Mouse (Mus musculus) liver, postnatal 0 days (tissue): ENCODE measurements at regions not wholly inside any gene's neighbourhood (a gene's known extent, or its start where the extent isn't known, plus 50 kb on each side); places are given as distances from the start of the nearest gene placed in this dataset.

Experiments used
- ATAC-seq: fragments of 200-750 bp; cut with Nextera tagmentation; 2 replicates; pipeline ENCODE4 v1.8.0; 2017; ENCODE audit warnings: mild to moderate bottlenecking, moderate library complexity
- DNase-seq: peaks from one replicate; pipeline ENCODE4 v3.0.0-alpha.2; 2016
- H3K27ac ChIP-seq: fragments of 300-500 bp; sonication (generic); 2 replicates; pipeline ENCODE4 v1.5.1; 2014; ENCODE audit warnings: antibody characterized with exemption, moderate library complexity, mild to moderate bottlenecking, low read depth
- H3K27me3 ChIP-seq: fragments of 300-500 bp; sonication (generic); 2 replicates; pipeline ENCODE4 v1.6.1; 2014; ENCODE audit warnings: low read length, control low read depth, mixed read lengths; ENCODE audit not compliant: insufficient read depth
- H3K36me3 ChIP-seq: fragments of 300-500 bp; sonication (generic); replicated peaks from 2 replicates; pipeline ENCODE4 v1.6.1; 2014; ENCODE audit warnings: mild to moderate bottlenecking, control low read depth, low read length, moderate library complexity, mixed read lengths; ENCODE audit not compliant: insufficient read depth
- H3K4me1 ChIP-seq: fragments of 300-500 bp; sonication (generic); 2 replicates; pipeline ENCODE4 v1.6.1; 2014; ENCODE audit warnings: antibody characterized with exemption, mild to moderate bottlenecking, control low read depth; ENCODE audit not compliant: insufficient read depth
- H3K4me2 ChIP-seq: fragments of 300-500 bp; sonication (generic); 2 replicates; pipeline ENCODE4 v1.6.1; 2014; ENCODE audit warnings: low read depth, mild to moderate bottlenecking, low read length, moderate library complexity, mixed read lengths
- H3K4me3 ChIP-seq: fragments of 300-500 bp; sonication (generic); 2 replicates; pipeline ENCODE4 v1.5.1; 2014; ENCODE audit warnings: low read depth, low read length
- H3K9ac ChIP-seq: fragments of 300-500 bp; sonication (generic); replicated peaks from 2 replicates; pipeline ENCODE4 v1.6.1; 2014; ENCODE audit warnings: mild to moderate bottlenecking, moderate library complexity
- H3K9me3 ChIP-seq: fragments of 300-500 bp; sonication (generic); 2 replicates; pipeline ENCODE4 v1.6.1; 2016; ENCODE audit warnings: mild to moderate bottlenecking, control low read depth, low read length, mixed read lengths
- CTCF ChIP-seq: sonication (generic); IDR thresholded peaks from 2 replicates; pipeline ENCODE4 v1.5.1; 2016; ENCODE audit warnings: antibody characterized with exemption, low read depth
- EP300 ChIP-seq: IDR thresholded peaks from 2 replicates; pipeline ENCODE4 v1.6.1; 2016; ENCODE audit warnings: antibody characterized with exemption, low read depth, mild to moderate bottlenecking
- WGBS: fragments of 180-500 bp; shearing (Covaris S2); extraction: QIAGEN DNeasy Blood & Tissue Kit; methylation state at CpG from one replicate; pipeline ENCODE4 v1.1.7; 2014; ENCODE audit not compliant: insufficient replicate concordance; 5-methylcytosine and 5-hydroxymethylcytosine counted together

GRCm38 (mm10) chr9:87431523-87431922, 176.2 kb upstream of the Cep162 start:
- whole genome bisulfite sequencing: 72% methylated on average over 7 of the region's 7 CpGs
- no peak for ATAC-seq
- TF ChIP-seq CTCF: no peak
- no peak for TF ChIP-seq EP300

GRCm38 (mm10) chr9:87425201-87425600, 169.9 kb upstream of the Cep162 start:
- no peaks in the 10 kb centered on the region for H3K4me1 ChIP-seq
- H3K27me3 ChIP-seq: no peaks in the 10 kb centered on the region; the same call in 1 of the 2 replicates
- no peaks in the 10 kb centered on the region for H3K36me3 ChIP-seq
- no peak overlapping the region for H3K4me2 ChIP-seq
- no peak overlapping the region for H3K9ac ChIP-seq
- peak; percentile 59 for TF ChIP-seq CTCF
- TF ChIP-seq EP300: no peak
- no peaks in the 10 kb centered on the region for H3K9me3 ChIP-seq
- no peak overlapping the region for H3K27ac ChIP-seq
- ATAC-seq (no peak), DNase-seq (peak; percentile 16)
- no peak overlapping the region for H3K4me3 ChIP-seq
- 50% methylated on average over 4 of the region's 4 CpGs for whole genome bisulfite sequencing

More at GRCm38 (mm10) chr9:87431523-87431922, 176.2 kb upstream of the Cep162 start:
- H3K27ac ChIP-seq: no peak overlapping the region
- H3K4me3 ChIP-seq: no peak overlapping the region
- H3K36me3 ChIP-seq: no peaks in the 10 kb centered on the region
- no peak overlapping the region for H3K9ac ChIP-seq
- H3K4me1 ChIP-seq: no peaks in the 10 kb centered on the region
- DNase-seq: no peak
- H3K9me3 ChIP-seq: no peaks in the 10 kb centered on the region
- H3K4me2 ChIP-seq: no peak overlapping the region
- no peaks in the 10 kb centered on the region for H3K27me3 ChIP-seq

GRCm38 (mm10) chr9:87421175-87421574, 165.8 kb upstream of the Cep162 start:
- no peak overlapping the region for H3K4me2 ChIP-seq
- no peak for ATAC-seq
- no peak overlapping the region for H3K27ac ChIP-seq
- H3K36me3 ChIP-seq: no peaks in the 10 kb centered on the region
- H3K27me3 ChIP-seq: no peaks in the 10 kb centered on the region; the same call in 1 of the 2 replicates
- no peak overlapping the region for H3K4me3 ChIP-seq
- H3K9ac ChIP-seq: no peak overlapping the region
- WGBS: 53% methylated on average over 8 of the region's 8 CpGs
- H3K9me3 ChIP-seq: no peaks in the 10 kb centered on the region
- H3K4me1 ChIP-seq: no peaks in the 10 kb centered on the region
- no peak for TF ChIP-seq CTCF
- TF ChIP-seq EP300: no peak
- DNase-seq: no peak

GRCm38 (mm10) chr9:87419376-87419775, 164.0 kb upstream of the Cep162 start:
- H3K4me1 ChIP-seq: no peaks in the 10 kb centered on the region
- H3K27ac ChIP-seq: no peak overlapping the region
- no peak overlapping the region for H3K4me2 ChIP-seq
- H3K9me3 ChIP-seq: no peaks in the 10 kb centered on the region
- H3K36me3 ChIP-seq: no peaks in the 10 kb centered on the region
- 16% methylated on average over 12 of the region's 12 CpGs for WGBS
- DNase-seq (peak; percentile 23), ATAC-seq (no peak)
- no peak overlapping the region for H3K4me3 ChIP-seq
- H3K27me3 ChIP-seq: no peaks in the 10 kb centered on the region; the same call in 1 of the 2 replicates
- no peak overlapping the region for H3K9ac ChIP-seq
- TF ChIP-seq CTCF (peak; percentile 39), EP300 (no peak)

DNA sequence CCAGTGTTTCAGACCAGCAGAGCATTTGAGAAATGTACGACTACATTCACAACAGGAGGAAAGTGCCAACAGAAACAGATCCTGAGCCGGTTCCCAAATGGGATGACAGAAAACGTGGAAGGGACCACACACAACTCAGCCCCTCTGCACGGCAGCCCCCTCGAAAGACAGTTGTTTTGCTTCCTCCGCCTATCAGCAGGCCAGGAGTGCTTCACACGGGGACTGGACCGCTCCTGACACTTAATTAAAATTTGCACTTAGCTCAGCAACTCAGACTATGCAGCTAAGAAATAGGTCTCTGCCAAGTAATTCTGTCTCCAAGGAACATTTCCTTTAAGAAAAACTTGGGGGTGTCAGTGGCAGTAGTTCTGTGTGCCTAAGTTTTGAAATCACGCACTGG, 157.6 kb upstream of the Cep162 start:
- H3K4me2 ChIP-seq: no peak overlapping the region
- no peak for DNase-seq
- H3K36me3 ChIP-seq: no peaks in the 10 kb centered on the region
- no peak overlapping the region for H3K4me3 ChIP-seq
- no peaks in the 10 kb centered on the region for H3K4me1 ChIP-seq
- 58% methylated on average over 9 of the region's 9 CpGs for WGBS
- H3K27me3 ChIP-seq: no peaks in the 10 kb centered on the region
- no peak for ATAC-seq
- TF ChIP-seq CTCF: no peak
- TF ChIP-seq EP300: no peak
- no peaks in the 10 kb centered on the region for H3K9me3 ChIP-seq
- no peak overlapping the region for H3K27ac ChIP-seq
- H3K9ac ChIP-seq: no peak overlapping the region

- H3K27ac ChIP-seq: no peak overlapping the region
- H3K27me3 ChIP-seq: no peaks in the 10 kb centered on the region
- H3K9me3 ChIP-seq: no peaks in the 10 kb centered on the region
- no peak overlapping the region for H3K4me2 ChIP-seq
- no peaks in the 10 kb centered on the region for H3K36me3 ChIP-seq
- WGBS: 80% methylated on average over 7 of the region's 7 CpGs
- no peak for DNase-seq
- H3K4me3 ChIP-seq: no peak overlapping the region
- no peaks in the 10 kb centered on the region for H3K4me1 ChIP-seq
- no peak overlapping the region for H3K9ac ChIP-seq
- no peak for ATAC-seq
- no peak for TF ChIP-seq CTCF
- no peak for TF ChIP-seq EP300
Observed at GRCm38 (mm10) chr9:87411044-87411443, 155.7 kb upstream of the Cep162 start.

DNA sequence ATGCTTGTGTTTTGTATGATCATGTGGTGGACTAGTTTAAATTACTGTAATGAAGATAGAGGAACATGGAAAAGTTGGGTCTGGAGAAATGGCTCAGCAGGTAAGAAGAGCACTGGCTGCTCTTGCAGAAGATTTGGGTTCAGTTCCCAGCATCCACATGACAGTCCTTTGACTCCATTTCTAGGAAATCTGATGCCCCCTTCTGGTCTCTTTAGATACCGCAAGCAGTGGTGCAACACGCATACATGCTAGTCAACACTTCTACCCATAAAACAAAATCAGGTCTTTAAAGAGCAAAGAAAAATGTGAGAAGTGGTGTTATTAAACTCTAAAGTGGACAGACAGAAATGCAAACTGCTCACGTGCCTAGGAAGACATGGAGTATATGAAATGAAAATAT, 154.4 kb upstream of the Cep162 start:
- DNase-seq: no peak
- Histone ChIP-seq H3K4me3 (no peak overlapping the region), H3K27me3 (no peaks in the 10 kb centered on the region), H3K9ac (no peak overlapping the region), H3K4me2 (no peak overlapping the region), H3K27ac (no peak overlapping the region), H3K4me1 (no peaks in the 10 kb centered on the region), H3K36me3 (no peaks in the 10 kb centered on the region), H3K9me3 (no peaks in the 10 kb centered on the region)
- 81% methylated on average over 3 of the region's 3 CpGs for WGBS
- TF ChIP-seq EP300 (no peak), CTCF (no peak)
- ATAC-seq: no peak
